8 mouse cellular contexts compared by ENCODE assay signal in genomic region chr9:118831080-118831479, GRCm38 (mm10).
DNase-seq lines count a peak whose midpoint lies in the region; ATAC-seq and TF ChIP-seq lines count a peak whose summit lies in the region.

No protein-coding gene starts in this region.

- no peaks in the 10 kb centered on the region for H3K36me3 ChIP-seq in hindbrain, embryonic 15.5 days
- H3K36me3 ChIP-seq in lung, postnatal 0 days (ENCODE audit: insufficient read depth, low read length): no peaks in the 10 kb centered on the region

- H3K4me1 ChIP-seq in hindbrain, embryonic 15.5 days (replicated peaks): no peaks in the 10 kb centered on the region; the same call in 1 of the 2 replicates
- peaks cover 6% of the 10 kb centered on the region for H3K4me1 ChIP-seq in lung, postnatal 0 days (ENCODE audit: insufficient read depth, low read depth, low read length)

- TF ChIP-seq CTCF in lung, postnatal 0 days (IDR thresholded peaks at IDR 0.05): no peak

- H3K27me3 ChIP-seq in hindbrain, embryonic 15.5 days: no peaks in the 10 kb centered on the region
- no peaks in the 10 kb centered on the region for H3K27me3 ChIP-seq in lung, postnatal 0 days (replicated peaks; ENCODE audit: insufficient read depth, low read length)

- WGBS in hindbrain, embryonic 15.5 days: 46% methylated on average over 11 of the region's 11 CpGs
- 18% methylated on average over 11 of the region's 11 CpGs for WGBS in lung, postnatal 0 days

- H3K4me3 ChIP-seq in hindbrain, embryonic 15.5 days: no peak overlapping the region
- no peak overlapping the region for H3K4me3 ChIP-seq in lung, postnatal 0 days (ENCODE audit: low read depth, low read length)

- TF ChIP-seq EP300 in lung, postnatal 0 days (IDR thresholded peaks at IDR 0.05): 0 out of 2 replicates have a peak, but pooled peaks have one; percentile 5

- no peaks in the 10 kb centered on the region for H3K9me3 ChIP-seq in hindbrain, embryonic 15.5 days
- no peaks in the 10 kb centered on the region for H3K9me3 ChIP-seq in lung, postnatal 0 days (ENCODE audit: low read length)

- peak; percentile 48; the same call in 1 of the 2 replicates for ATAC-seq in hindbrain, embryonic 15.5 days (ENCODE audit: low FRiP score, low read depth)
- peak; percentile 88 for ATAC-seq in lung, postnatal 0 days
- ATAC-seq in frontal cortex, adult (ENCODE audit: low TSS enrichment): no peak

- DNase-seq in cerebellum, postnatal 14 days: peak; percentile 68 to 83
- no peak for DNase-seq in cerebellum, adult 11-12 months
- peak; percentile 74 to 78 for DNase-seq in right cerebral cortex, postnatal 10 days (ENCODE audit: low spot score in 2 of 2)
- DNase-seq in right cerebral cortex, postnatal 25 days: no peak
- DNase-seq in lung, postnatal 0 days (ENCODE audit: low spot score): peak; percentile 75
- DNase-seq in thymus, postnatal 4 days: no peak

- H3K27ac ChIP-seq in hindbrain, embryonic 15.5 days (replicated peaks): no peak overlapping the region
- H3K27ac ChIP-seq in lung, postnatal 0 days (ENCODE audit: low read length): no peak overlapping the region

- no peak overlapping the region for H3K9ac ChIP-seq in hindbrain, embryonic 15.5 days
- no peak overlapping the region for H3K9ac ChIP-seq in lung, postnatal 0 days (replicated peaks; ENCODE audit: low read depth)

- H3K4me2 ChIP-seq in hindbrain, embryonic 15.5 days: no peak overlapping the region
- H3K4me2 ChIP-seq in lung, postnatal 0 days (replicated peaks; ENCODE audit: low read depth, low read length): no peak overlapping the region

Comparison
In these comparisons a context has a peak if more than half of its experiments do, and no peak if none do; other contexts are left out.
1. DNase-seq: peak in cerebellum, postnatal 14 days (2 of 2), right cerebral cortex, postnatal 10 days (2 of 2) and lung, postnatal 0 days (single experiment); none in cerebellum, adult 11-12 months (single experiment), right cerebral cortex, postnatal 25 days (single experiment) and thymus, postnatal 4 days (single experiment).